Mouse (Mus musculus) liver, embryonic 14.5 days (tissue): ENCODE measurements around the gene Pcsk5. TPM values are rescaled to one million over a fixed set of nuclear protein-coding genes. Genes with fewer than 3 reads are reported as not detected.

ENCODE experiments used
- ATAC-seq: fragments of 200-750 bp; cut with Nextera tagmentation; 2 replicates; pipeline ENCODE4 v1.8.0; 2017; ENCODE audit warnings: moderate number of reproducible peaks, mild to moderate bottlenecking, moderate library complexity; ENCODE audit not compliant: insufficient read depth
- DNase-seq, 3 experiments: peaks; one replicate each; pipeline ENCODE4 v3.0.0-alpha.2; 2012 to 2013; ENCODE audit warnings: low read depth in 3 of 3, low spot score in 3 of 3
- H3K27ac ChIP-seq: fragments of 300-500 bp; sonication (generic); 2 replicates; pipeline ENCODE4 v1.5.1; 2014; ENCODE audit warnings: moderate library complexity, mild to moderate bottlenecking, control low read depth, inconsistent platforms
- H3K27me3 ChIP-seq: fragments of 300-500 bp; sonication (generic); 2 replicates; pipeline ENCODE4 v1.6.1; 2014; ENCODE audit warnings: mild to moderate bottlenecking, low read length, moderate library complexity; ENCODE audit not compliant: control insufficient read depth, insufficient read depth
- H3K36me3 ChIP-seq: fragments of 300-500 bp; sonication (generic); replicated peaks from 2 replicates; pipeline ENCODE4 v1.6.1; 2014; ENCODE audit warnings: low read depth; ENCODE audit not compliant: control insufficient read depth, insufficient read depth
- H3K4me1 ChIP-seq, 2 experiments: fragments of 200-500 bp in 1 of 2; fragments of 300-500 bp in 1 of 2; sonication (generic) in 1 of 2; replicated peaks; 2 replicates each; pipeline ENCODE4 v1.6.1; 2012 to 2014; ENCODE audit warnings: antibody characterized with exemption in 1 of 2, inconsistent platforms in 1 of 2, low read length in 1 of 2; ENCODE audit not compliant: control insufficient read depth in 2 of 2, insufficient read depth in 2 of 2
- H3K4me2 ChIP-seq: fragments of 300-500 bp; sonication (generic); 2 replicates; pipeline ENCODE4 v1.6.1; 2014; ENCODE audit warnings: low read depth, mild to moderate bottlenecking, control low read depth, moderate library complexity
- H3K4me3 ChIP-seq, 2 experiments: fragments of 200-500 bp in 1 of 2; fragments of 300-500 bp in 1 of 2; sonication (generic) in 1 of 2; 2 replicates each; pipeline ENCODE4 v1.5.1; 2012 to 2014; ENCODE audit warnings: low read depth in 2 of 2, low read length in 2 of 2, mild to moderate bottlenecking in 2 of 2, control low read depth in 1 of 2, inconsistent platforms in 1 of 2, moderate library complexity in 1 of 2; ENCODE audit not compliant: insufficient read depth in 1 of 2
- H3K9ac ChIP-seq: fragments of 300-500 bp; sonication (generic); replicated peaks from 2 replicates; pipeline ENCODE4 v1.6.1; 2014; ENCODE audit warnings: mild to moderate bottlenecking, control low read depth, moderate library complexity
- H3K9me3 ChIP-seq: fragments of 300-500 bp; sonication (generic); 2 replicates; pipeline ENCODE4 v1.6.1; 2016; ENCODE audit warnings: low read length, mixed read lengths; ENCODE audit not compliant: control insufficient read depth
- CTCF ChIP-seq: IDR thresholded peaks from 2 replicates; pipeline ENCODE4 v1.5.1; 2016; ENCODE audit warnings: antibody characterized with exemption, low read depth, control low read depth
- EP300 ChIP-seq: IDR thresholded peaks from 2 replicates; pipeline ENCODE4 v1.6.1; 2016; ENCODE audit warnings: antibody characterized with exemption, low read depth
- WGBS: fragments of 180-500 bp; shearing (Covaris S2); extraction: QIAGEN DNeasy Blood & Tissue Kit; methylation state at CpG from one replicate; pipeline ENCODE4 v1.1.7; 2014; ENCODE audit not compliant: insufficient replicate concordance; 5-methylcytosine and 5-hydroxymethylcytosine counted together
- polyA plus RNA-seq, 2 experiments: library from polyadenylated mRNA; depleted of rRNA in 1 of 2; stranded (reverse) in 1 of 2; unstranded in 1 of 2; fragments of >200 nt; fragmentation: Nextera tagmentation in 1 of 2; extraction: Ambion mirVana in 1 of 2; gene quantifications; 2 replicates each; pipeline versions ENCODE4 v1.2.1 to v1.2.3; 2012 to 2014

The Pcsk5 gene
- polyA plus RNA-seq, 2 experiments, result 0.58 to 0.61 TPM

DNA sequence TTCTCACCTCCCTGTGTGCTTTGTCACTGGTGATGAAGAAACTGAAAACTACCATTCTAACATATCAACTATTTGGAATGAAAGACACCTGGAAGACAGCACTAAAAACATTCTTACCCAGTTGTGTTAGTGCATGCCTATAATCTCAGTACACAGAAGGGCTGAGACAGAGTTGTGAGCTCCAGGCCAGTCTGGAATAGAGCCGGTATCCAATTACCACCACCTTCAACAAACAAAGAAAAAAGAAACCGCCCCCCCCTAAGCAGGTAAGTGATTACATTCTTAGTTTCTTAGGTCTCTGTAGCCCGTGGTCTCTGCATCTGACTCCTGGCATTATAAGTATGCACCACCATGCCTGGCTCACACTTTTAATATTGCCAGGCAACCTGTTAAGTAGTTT, 444.6 kb downstream of the Pcsk5 start:
- no peak for DNase-seq
- TF ChIP-seq CTCF, result no peak
- no peak for TF ChIP-seq EP300
- H3K9ac ChIP-seq, result no peak overlapping the region; the same call in 1 of the 2 replicates
- no peaks in the 10 kb centered on the region for H3K9me3 ChIP-seq
- no peak for ATAC-seq
- no peaks in the 10 kb centered on the region for H3K27me3 ChIP-seq
- H3K4me3 ChIP-seq, result no peak overlapping the region; a peak in 1 of 4 replicates
- H3K4me1 ChIP-seq, result peaks cover 12 to 23% of the 10 kb centered on the region in 2 experiments
- no peak overlapping the region for H3K27ac ChIP-seq
- peaks cover 7% of the 10 kb centered on the region for H3K36me3 ChIP-seq
- peak overlapping the region; percentile 62 for H3K4me2 ChIP-seq
- 27% methylated on average over 3 of the region's 3 CpGs for WGBS

DNA sequence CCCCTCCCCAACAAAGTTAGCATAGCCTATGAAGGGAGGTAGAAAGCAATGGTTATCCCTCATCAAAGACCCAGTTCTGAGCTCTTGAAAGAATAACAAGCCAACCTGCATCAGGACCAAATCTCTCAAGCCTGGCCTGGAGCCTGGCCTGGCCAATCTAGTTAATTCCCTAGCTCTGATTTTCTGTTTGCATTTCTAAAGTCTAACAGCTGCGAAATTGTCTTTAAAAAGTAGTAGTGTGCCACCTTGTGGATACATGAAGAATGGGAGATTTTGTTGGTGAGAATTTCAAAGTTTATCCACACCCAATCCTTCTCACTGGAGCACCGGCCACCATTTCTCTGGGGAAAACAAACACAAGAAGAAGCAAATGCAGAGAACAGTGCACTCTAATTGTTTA, 449.0 kb downstream of the Pcsk5 start:
- 21% methylated on average over 2 of the region's 2 CpGs for WGBS
- no peak overlapping the region for H3K9ac ChIP-seq
- H3K9me3 ChIP-seq, result no peaks in the 10 kb centered on the region
- no peak overlapping the region for H3K27ac ChIP-seq
- TF ChIP-seq EP300, result no peak
- TF ChIP-seq CTCF, result peak; percentile 59
- no peak for DNase-seq
- H3K27me3 ChIP-seq, result no peaks in the 10 kb centered on the region
- H3K4me1 ChIP-seq, result peaks cover 3 to 8% of the 10 kb centered on the region in 2 experiments; a peak in 3 of 4 replicates
- no peaks in the 10 kb centered on the region for H3K36me3 ChIP-seq
- H3K4me3 ChIP-seq, result no peak overlapping the region
- no peak overlapping the region for H3K4me2 ChIP-seq
- ATAC-seq, result no peak

DNA sequence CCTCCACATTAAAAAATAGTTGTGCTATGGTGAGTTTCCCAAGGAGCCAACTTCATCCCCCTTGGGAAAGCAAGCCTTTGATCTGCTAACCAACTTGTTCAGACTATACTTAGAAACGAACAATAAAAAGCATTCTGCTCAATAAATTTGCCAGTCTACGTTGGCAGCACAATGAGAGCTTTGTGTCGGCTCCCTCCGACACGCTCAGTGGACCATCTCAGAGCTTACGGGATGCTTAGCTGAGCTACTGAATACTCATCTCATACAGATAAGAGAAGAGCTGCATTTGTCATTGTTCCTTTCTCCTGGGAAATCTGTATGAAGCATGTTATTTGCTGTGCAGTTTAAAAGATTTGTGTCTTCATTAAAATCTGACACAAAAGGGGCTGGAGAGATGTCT, 451.0 kb downstream of the Pcsk5 start:
- H3K27ac ChIP-seq, result no peak overlapping the region
- no peak for DNase-seq
- H3K9ac ChIP-seq, result no peak overlapping the region
- no peak overlapping the region for H3K4me2 ChIP-seq
- TF ChIP-seq CTCF (no peak), EP300 (no peak)
- H3K36me3 ChIP-seq, result no peaks in the 10 kb centered on the region
- no peaks in the 10 kb centered on the region for H3K27me3 ChIP-seq
- WGBS, result 81% methylated on average over 6 of the region's 6 CpGs
- no peak for ATAC-seq
- H3K4me1 ChIP-seq, result peaks cover 0 to 2% of the 10 kb centered on the region in 2 experiments; a peak in 2 of 4 replicates
- H3K9me3 ChIP-seq, result no peaks in the 10 kb centered on the region
- no peak overlapping the region for H3K4me3 ChIP-seq

DNA sequence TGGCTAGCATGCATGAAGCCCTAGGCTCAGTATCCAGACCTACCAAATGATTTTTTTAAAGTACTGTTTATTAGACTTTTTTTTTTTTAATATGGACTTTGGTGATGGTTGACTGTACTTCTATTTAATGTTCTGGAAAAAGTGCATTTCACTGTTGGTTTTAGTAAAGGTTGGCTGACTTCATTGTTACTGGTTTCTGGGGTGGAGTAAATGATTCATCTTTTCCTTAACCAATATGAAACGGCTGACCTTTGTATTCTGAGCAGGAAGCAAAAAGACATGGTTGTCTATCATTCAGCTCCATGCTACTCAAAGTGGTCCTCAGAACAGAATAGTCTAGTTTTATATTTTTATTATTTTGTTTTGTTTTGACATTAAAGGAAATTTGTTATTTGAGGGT, 452.0 kb downstream of the Pcsk5 start:
- H3K9me3 ChIP-seq, result no peaks in the 10 kb centered on the region
- no peak for DNase-seq
- no peak overlapping the region for H3K4me3 ChIP-seq
- H3K9ac ChIP-seq, result no peak overlapping the region
- ATAC-seq, result no peak; the same call in 1 of the 2 replicates
- no peak overlapping the region for H3K4me2 ChIP-seq
- peaks cover 0 to 2% of the 10 kb centered on the region in 2 experiments; a peak in 2 of 4 replicates for H3K4me1 ChIP-seq
- TF ChIP-seq CTCF (no peak), EP300 (no peak)
- H3K27me3 ChIP-seq, result no peaks in the 10 kb centered on the region
- 41% methylated on average over 1 of the region's 1 CpGs for WGBS
- no peak overlapping the region for H3K27ac ChIP-seq
- no peaks in the 10 kb centered on the region for H3K36me3 ChIP-seq

DNA sequence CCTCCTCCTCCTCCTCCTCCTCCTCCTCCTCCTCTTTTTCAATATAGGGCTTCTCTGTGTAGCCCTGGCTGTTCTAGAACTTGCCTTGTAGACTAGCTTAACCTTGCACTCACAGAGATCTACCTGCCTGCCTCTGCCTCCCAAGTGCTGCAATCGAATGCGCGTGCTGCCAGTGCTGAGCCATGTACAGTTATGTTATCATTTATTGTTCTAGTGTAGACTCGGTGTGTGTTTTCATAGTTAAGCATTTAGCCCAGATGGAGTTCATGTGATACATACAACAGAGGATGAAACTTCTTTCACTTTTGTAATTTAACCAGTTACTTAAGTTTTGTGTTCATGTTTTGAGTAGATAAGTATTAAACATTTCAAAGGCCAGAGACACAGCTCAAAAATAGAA, 452.4 kb downstream of the Pcsk5 start:
- TF ChIP-seq EP300 (peak; percentile 70), CTCF (no peak)
- DNase-seq, result peak in 2 of 3 experiments; percentile 20 to 30
- Histone ChIP-seq H3K9me3 (no peaks in the 10 kb centered on the region), H3K36me3 (no peaks in the 10 kb centered on the region), H3K9ac (no peak overlapping the region), H3K4me2 (no peak overlapping the region), H3K27ac (no peak overlapping the region), H3K4me1 (peaks cover 0 to 2% of the 10 kb centered on the region in 2 experiments; a peak in 2 of 4 replicates), H3K27me3 (no peaks in the 10 kb centered on the region), H3K4me3 (no peak overlapping the region)
- 31% methylated on average over 4 of the region's 4 CpGs for WGBS
- ATAC-seq, result peak; percentile 66
